Mouse (Mus musculus): Measurements from ENCODE around the gene Zc3h12d. TPM values are rescaled to one million over a fixed set of nuclear protein-coding genes. Genes with fewer than 3 reads are reported as not detected.

Gene Zc3h12d
- polyA plus RNA-seq, 1 experiment = 0.22 TPM

GRCm38 (mm10) chr10:7838036-7838435 is 5.8 kb downstream of the Zc3h12d start:
- DNase-seq (ENCODE audit: extremely low spot score in 1 of 2, low spot score in 1 of 2) = no peak

GRCm38 (mm10) chr10:7838874-7839421 is 6.7 kb downstream of the Zc3h12d start:
- DNase-seq (ENCODE audit: extremely low spot score in 1 of 2, low spot score in 1 of 2) = no peak

- no peak for DNase-seq (ENCODE audit: extremely low spot score in 1 of 2, low spot score in 1 of 2)
These were observed 7.5 kb downstream of the Zc3h12d start for GRCm38 (mm10) chr10:7839551-7840352.

GRCm38 (mm10) chr10:7840353-7840733 is 8.1 kb downstream of the Zc3h12d start:
- DNase-seq (ENCODE audit: extremely low spot score in 1 of 2, low spot score in 1 of 2) = no peak

GRCm38 (mm10) chr10:7840785-7841184 is 8.5 kb downstream of the Zc3h12d start:
- DNase-seq (ENCODE audit: extremely low spot score in 1 of 2, low spot score in 1 of 2) = no peak

GRCm38 (mm10) chr10:7841571-7842080 is 9.4 kb downstream of the Zc3h12d start:
- DNase-seq (ENCODE audit: extremely low spot score in 1 of 2, low spot score in 1 of 2) = peak in 1 of 2 experiments; percentile 19

GRCm38 (mm10) chr10:7843181-7843580 is 10.9 kb downstream of the Zc3h12d start:
- DNase-seq (ENCODE audit: extremely low spot score in 1 of 2, low spot score in 1 of 2) = no peak

- no peak for DNase-seq (ENCODE audit: extremely low spot score in 1 of 2, low spot score in 1 of 2)
These were observed 11.9 kb downstream of the Zc3h12d start for GRCm38 (mm10) chr10:7844161-7844560.

- DNase-seq (ENCODE audit: extremely low spot score in 1 of 2, low spot score in 1 of 2) = no peak
These were observed 12.9 kb downstream of the Zc3h12d start for GRCm38 (mm10) chr10:7845136-7845535.

- no peak for DNase-seq (ENCODE audit: extremely low spot score in 1 of 2, low spot score in 1 of 2)
These were observed 13.7 kb downstream of the Zc3h12d start for GRCm38 (mm10) chr10:7845991-7846390.

- DNase-seq (ENCODE audit: extremely low spot score in 1 of 2, low spot score in 1 of 2) = no peak
These were observed 14.9 kb downstream of the Zc3h12d start for GRCm38 (mm10) chr10:7847166-7847605.

- no peak for DNase-seq (ENCODE audit: extremely low spot score in 1 of 2, low spot score in 1 of 2)
These were observed 19.6 kb downstream of the Zc3h12d start for GRCm38 (mm10) chr10:7851891-7852290.

- no peak for DNase-seq (ENCODE audit: extremely low spot score in 1 of 2, low spot score in 1 of 2)
These were observed 28.2 kb downstream of the Zc3h12d start for GRCm38 (mm10) chr10:7860494-7860893.

GRCm38 (mm10) chr10:7861259-7861936 is 29.1 kb downstream of the Zc3h12d start:
- no peak for DNase-seq (ENCODE audit: extremely low spot score in 1 of 2, low spot score in 1 of 2)

- no peak for DNase-seq (ENCODE audit: extremely low spot score in 1 of 2, low spot score in 1 of 2)
These were observed 29.8 kb downstream of the Zc3h12d start for GRCm38 (mm10) chr10:7861937-7862657.

GRCm38 (mm10) chr10:7863411-7863810 is 31.1 kb downstream of the Zc3h12d start:
- no peak for DNase-seq (ENCODE audit: extremely low spot score in 1 of 2, low spot score in 1 of 2)

GRCm38 (mm10) chr10:7864184-7864583 is 31.9 kb downstream of the Zc3h12d start:
- no peak for DNase-seq (ENCODE audit: extremely low spot score in 1 of 2, low spot score in 1 of 2)

- DNase-seq (ENCODE audit: extremely low spot score in 1 of 2, low spot score in 1 of 2) = no peak
These were observed 32.5 kb downstream of the Zc3h12d start for GRCm38 (mm10) chr10:7864806-7865205.

- DNase-seq (ENCODE audit: extremely low spot score in 1 of 2, low spot score in 1 of 2) = no peak
These were observed 34.7 kb downstream of the Zc3h12d start for GRCm38 (mm10) chr10:7866762-7867665.

- DNase-seq (ENCODE audit: extremely low spot score in 1 of 2, low spot score in 1 of 2) = no peak
These were observed 35.4 kb downstream of the Zc3h12d start for GRCm38 (mm10) chr10:7867666-7868030.

Data from frontal cortex, adult 2 months (tissue).